Mouse (Mus musculus) neural tube, postnatal 0 days (tissue): ENCODE data around the gene Itih1. TPM values are rescaled to one million over a fixed set of nuclear protein-coding genes. Genes with fewer than 3 reads are reported as not detected.

Source experiments
- polyA plus RNA-seq: library from polyadenylated mRNA; unstranded; fragments of >200 nt; fragmentation: Nextera tagmentation; extraction: Ambion mirVana; gene quantifications from 2 replicates; pipeline ENCODE4 v1.2.1, GENCODE M21; 2015

Itih1 gene
- not detected in 2 replicates for polyA plus RNA-seq

GRCm38 (mm10) chr14:30943038-30943437 lies at the start of gene Itih1:
Itih1 (minus strand) TSS chr14:30943289.

GRCm38 (mm10) chr14:30951154-30951825 lies 8.2 kb upstream of the Itih1 start, which contains the start of gene Nek4:
Nek4 (plus strand) TSS chr14:30951377.

GRCm38 (mm10) chr14:30923375-30924105 lies 19.5 kb downstream of the Itih1 start, which contains the start of gene Itih3:
Itih3 (minus strand) TSS chr14:30923760.

GRCm38 (mm10) chr14:30886204-30886603 lies 56.9 kb downstream of the Itih1 start, which contains the start of gene Itih4:
Itih4 (plus strand) TSS chr14:30886476.

Other genes starting within 250 kb of the Itih1 start
- 13.5 and 14.0 TPM in 2 replicates for gene Sfmbt1, start 228.4 kb downstream of the Itih1 start, polyA plus RNA-seq
- gene Tmem110, start 117.7 kb downstream of the Itih1 start, polyA plus RNA-seq: 17.8 and 21.5 TPM in 2 replicates
- 2.5 and 4.4 TPM in 2 replicates for gene Mustn1, start 64.1 kb downstream of the Itih1 start, polyA plus RNA-seq
- gene Itih4, start 56.8 kb downstream of the Itih1 start, polyA plus RNA-seq: not detected in 2 replicates
- 10.3 and 10.8 TPM in 2 replicates for gene Itih3, start 19.5 kb downstream of the Itih1 start, polyA plus RNA-seq
- 11.5 and 13.1 TPM in 2 replicates for gene Nek4, start 8.1 kb upstream of the Itih1 start, polyA plus RNA-seq
- 46.2 and 49.6 TPM in 2 replicates for gene Glt8d1, start 58.1 kb upstream of the Itih1 start, polyA plus RNA-seq
- 435 and 488 TPM in 2 replicates for gene Spcs1, start 58.4 kb upstream of the Itih1 start, polyA plus RNA-seq
- 72.5 and 77.0 TPM in 2 replicates for gene Pbrm1, start 75.8 kb upstream of the Itih1 start, polyA plus RNA-seq
- 46.8 and 51.4 TPM in 2 replicates for gene Gnl3, start 75.9 kb upstream of the Itih1 start, polyA plus RNA-seq
- gene Smim4, start 185.7 kb upstream of the Itih1 start, polyA plus RNA-seq: 63.0 and 75.6 TPM in 2 replicates
- 128 and 139 TPM in 2 replicates for gene Nt5dc2, start 187.8 kb upstream of the Itih1 start, polyA plus RNA-seq
- gene Stab1, start 225.4 kb upstream of the Itih1 start, polyA plus RNA-seq: 13.3 and 15.1 TPM in 2 replicates